Mouse (Mus musculus): ENCODE measurements around the gene Gabrr1. TPM values are rescaled to one million over a fixed set of nuclear protein-coding genes. Genes with fewer than 3 reads are reported as not detected.

Gabrr1 gene
- total and polyA plus RNA-seq, 3 experiments: not detected

- Histone ChIP-seq H3K36me3 (ENCODE audit: control insufficient read depth in 1 of 2, insufficient read depth in 2 of 2, low read length in 2 of 2) (no peaks in the 10 kb centered on the region), H3K27me3 (ENCODE audit: control insufficient read depth in 1 of 2, insufficient read depth in 2 of 2, low read length in 2 of 2) (peaks cover 4 to 10% of the 10 kb centered on the region in 2 experiments), H3K27ac (ENCODE audit: control insufficient read depth, low read depth, low read length) (no peak overlapping the region), H3K9ac (ENCODE audit: control insufficient read depth, low read depth, low read length, poor library complexity, severe bottlenecking) (no peak overlapping the region), H3K79me2 (ENCODE audit: control insufficient read depth, insufficient read depth, low read length, poor library complexity) (no peaks in the 10 kb centered on the region), H3K9me3 (replicated peaks; ENCODE audit: insufficient read depth, low read length) (no peaks in the 10 kb centered on the region), H3K4me1 (ENCODE audit: control insufficient read depth in 1 of 2, insufficient read depth in 2 of 2, low read length in 2 of 2) (no peaks in the 10 kb centered on the region), H3K4me3 (ENCODE audit: control insufficient read depth in 1 of 2, insufficient read depth in 1 of 2, low read depth in 2 of 2, low read length in 2 of 2) (no peak overlapping the region)
- DNase-seq (ENCODE audit: low read depth, low spot score): no peak
- no peak for TF ChIP-seq POLR2A (IDR thresholded peaks at IDR 0.05; ENCODE audit: control insufficient read depth in 1 of 2, insufficient read depth in 1 of 2, low read depth in 1 of 2, low read length in 2 of 2, poor library complexity in 1 of 2)
- TF ChIP-seq KAT2A (conservative IDR thresholded peaks at IDR 0.05; ENCODE audit: low read depth, low read length): no peak
- TF ChIP-seq MAX (IDR thresholded peaks at IDR 0.05; ENCODE audit: low read length): no peak
- no peak for TF ChIP-seq ZMIZ1 (IDR thresholded peaks at IDR 0.05; ENCODE audit: low read depth, low read length)
- TF ChIP-seq POLR2AphosphoS5 (IDR thresholded peaks at IDR 0.05; ENCODE audit: borderline replicate concordance, low read depth, low read length): no peak
- no peak for TF ChIP-seq USF2 (IDR thresholded peaks at IDR 0.05; ENCODE audit: borderline replicate concordance in 1 of 2, insufficient read depth in 1 of 2, low read depth in 1 of 2, low read length in 2 of 2)
- TF ChIP-seq TCF12 (IDR thresholded peaks at IDR 0.05; ENCODE audit: low read depth, low read length): no peak
- no peak for TF ChIP-seq NELFE (IDR thresholded peaks at IDR 0.05; ENCODE audit: low read depth, low read length)
- no peak for TF ChIP-seq POLR2AphosphoS2 (IDR thresholded peaks at IDR 0.05; ENCODE audit: low read length)
- no peak for TF ChIP-seq MAFK (IDR thresholded peaks at IDR 0.05; ENCODE audit: borderline replicate concordance, low read depth, low read length)
- no peak for TF ChIP-seq MEF2A (IDR thresholded peaks at IDR 0.05; ENCODE audit: extremely low read depth, insufficient replicate concordance, low read depth, low read length, poor library complexity, severe bottlenecking)
- no peak for TF ChIP-seq CTCF (IDR thresholded peaks at IDR 0.05 in 2 of 3, conservative IDR thresholded peaks at IDR 0.05 in 1 of 3; ENCODE audit: control insufficient read depth in 1 of 3, insufficient read depth in 1 of 3, low read depth in 2 of 3, low read length in 3 of 3, poor library complexity in 1 of 3, severe bottlenecking in 1 of 3)
- no peak for TF ChIP-seq MXI1 (IDR thresholded peaks at IDR 0.05; ENCODE audit: low read depth, low read length)
- TF ChIP-seq GATA1 (IDR thresholded peaks at IDR 0.05; ENCODE audit: low read depth, low read length): no peak
- TF ChIP-seq BHLHE40 (IDR thresholded peaks at IDR 0.05; ENCODE audit: borderline replicate concordance, low read depth, low read length): no peak
- TF ChIP-seq MYB (IDR thresholded peaks at IDR 0.05; ENCODE audit: low read depth, low read length): no peak
Observed at GRCm38 (mm10) chr4:33198117-33198516, 65.8 kb downstream of the Gabrr1 start.

GRCm38 (mm10) chr4:33204682-33205081, 72.4 kb downstream of the Gabrr1 start:
- no peak overlapping the region for H3K4me3 ChIP-seq (ENCODE audit: control insufficient read depth in 1 of 2, insufficient read depth in 1 of 2, low read depth in 2 of 2, low read length in 2 of 2)
- no peak overlapping the region for H3K9ac ChIP-seq (ENCODE audit: control insufficient read depth, low read depth, low read length, poor library complexity, severe bottlenecking)
- no peak overlapping the region for H3K27ac ChIP-seq (ENCODE audit: control insufficient read depth, low read depth, low read length)
- no peaks in the 10 kb centered on the region for H3K4me1 ChIP-seq (ENCODE audit: control insufficient read depth in 1 of 2, insufficient read depth in 2 of 2, low read length in 2 of 2)
- peak; percentile 67 for DNase-seq (ENCODE audit: low read depth, low spot score)
- peaks cover 2% of the 10 kb centered on the region in 2 experiments for H3K27me3 ChIP-seq (ENCODE audit: control insufficient read depth in 1 of 2, insufficient read depth in 2 of 2, low read length in 2 of 2)
- no peaks in the 10 kb centered on the region for H3K79me2 ChIP-seq (ENCODE audit: control insufficient read depth, insufficient read depth, low read length, poor library complexity)
- peak; percentile 64 for TF ChIP-seq RAD21 (IDR thresholded peaks at IDR 0.05; ENCODE audit: low read depth, low read length)
- TF ChIP-seq MAZ (IDR thresholded peaks at IDR 0.05; ENCODE audit: low read depth, low read length): no peak
- peak; percentile 79 to 88 (median 86) for TF ChIP-seq CTCF (IDR thresholded peaks at IDR 0.05 in 2 of 3, conservative IDR thresholded peaks at IDR 0.05 in 1 of 3; ENCODE audit: control insufficient read depth in 1 of 3, insufficient read depth in 1 of 3, low read depth in 2 of 3, low read length in 3 of 3, poor library complexity in 1 of 3, severe bottlenecking in 1 of 3)
- peak; percentile 62 for TF ChIP-seq SMC3 (IDR thresholded peaks at IDR 0.05; ENCODE audit: low read depth, low read length)
- H3K36me3 ChIP-seq (ENCODE audit: control insufficient read depth in 1 of 2, insufficient read depth in 2 of 2, low read length in 2 of 2): no peaks in the 10 kb centered on the region
- no peaks in the 10 kb centered on the region for H3K9me3 ChIP-seq (replicated peaks; ENCODE audit: insufficient read depth, low read length)
